Mouse (Mus musculus) adrenal gland, postnatal 0 days (tissue): ENCODE results near the gene Pik3ap1. TPM values are rescaled to one million over a fixed set of nuclear protein-coding genes. Genes with fewer than 3 reads are reported as not detected.

Experiments used
- polyA plus RNA-seq: library from polyadenylated mRNA; unstranded; fragments of >200 nt; fragmentation: Nextera tagmentation; extraction: Ambion mirVana; gene quantifications from 2 replicates; pipeline ENCODE4 v1.2.1, GENCODE M21; 2015

Pik3ap1 gene
- 4.0 and 4.5 TPM in 2 replicates for polyA plus RNA-seq

GRCm38 (mm10) chr19:41384922-41385508 lies at the start of gene Pik3ap1:
Gene Pik3ap1 (minus strand): TSS chr19:41385102.

GRCm38 (mm10) chr19:41263630-41264295 lies 121.1 kb downstream of the Pik3ap1 start, which contains the start of gene Tm9sf3:
Gene Tm9sf3 (minus strand): TSS chr19:41263997.

Other genes starting within 250 kb of the Pik3ap1 start
- 0.04 and 0.33 TPM in 2 replicates for gene Tll2, start 178.3 kb downstream of the Pik3ap1 start, polyA plus RNA-seq
- 83.4 and 117 TPM in 2 replicates for gene Tm9sf3, start 121.1 kb downstream of the Pik3ap1 start, polyA plus RNA-seq
- 8.7 and 9.3 TPM in 2 replicates for gene Lcor, start 97.5 kb upstream of the Pik3ap1 start, polyA plus RNA-seq
- gene Gm340, start 197.3 kb upstream of the Pik3ap1 start, polyA plus RNA-seq: 0.99 and 1.7 TPM in 2 replicates